Comparison of ENCODE assay signal across 25 mouse cellular contexts in the genomic region with DNA sequence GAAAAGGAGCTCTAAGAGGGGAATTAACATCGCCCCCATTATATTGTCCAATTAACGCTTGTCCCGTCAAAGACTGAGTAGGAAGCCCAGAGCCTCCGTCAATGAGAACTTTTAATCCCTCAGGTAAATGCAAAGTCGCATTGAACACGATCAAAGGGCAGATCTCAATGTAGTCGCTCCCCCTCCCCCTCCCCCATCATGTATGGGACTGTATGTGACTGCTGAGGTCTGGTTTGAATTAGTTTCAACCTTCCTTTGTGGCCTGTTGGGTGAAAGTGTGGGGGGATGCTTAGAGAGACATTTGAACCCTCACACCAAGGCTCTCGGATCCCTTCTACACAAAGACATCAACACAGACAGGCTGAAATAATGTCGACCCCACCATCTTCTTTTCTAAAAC.
A peak's percentile ranks its signal among the peaks of the same experiment; 100 is the strongest.
DNase-seq lines count a peak whose midpoint lies in the region; ATAC-seq and TF ChIP-seq lines count a peak whose summit lies in the region.
"Had no signal": no experiment of that assay in that cellular context is flagged by ENCODE, and none has a peak within 500 bp of the region (broad histone marks: within the 10 kb centered on the region; RNA-seq: fewer than 3 reads in every experiment).

No protein-coding gene starts in this region.

- TF ChIP-seq CTCF in forebrain, postnatal 0 days (IDR thresholded peaks at IDR 0.05; ENCODE audit: low read depth): no peak

- 6% methylated on average over 9 of the region's 9 CpGs for WGBS in forebrain, embryonic 10.5 days
- WGBS in forebrain, postnatal 0 days: 11% methylated on average over 9 of the region's 9 CpGs
- WGBS in midbrain, embryonic 12.5 days: 6% methylated on average over 9 of the region's 9 CpGs
- WGBS in midbrain, embryonic 16.5 days: 13% methylated on average over 9 of the region's 9 CpGs
- 3% methylated on average over 9 of the region's 9 CpGs for WGBS in forebrain, embryonic 14.5 days
- 64% methylated on average over 9 of the region's 9 CpGs for WGBS in heart, embryonic 12.5 days

- no peaks in the 10 kb centered on the region for H3K9me3 ChIP-seq in forebrain, embryonic 10.5 days
- H3K9me3 ChIP-seq in forebrain, postnatal 0 days (ENCODE audit: low read length): no peaks in the 10 kb centered on the region
- H3K9me3 ChIP-seq in midbrain, embryonic 12.5 days: no peaks in the 10 kb centered on the region
- H3K9me3 ChIP-seq in midbrain, embryonic 16.5 days (replicated peaks; ENCODE audit: control insufficient read depth, low read length, poor library complexity, severe bottlenecking): no peaks in the 10 kb centered on the region
- no peaks in the 10 kb centered on the region for H3K9me3 ChIP-seq in forebrain, embryonic 14.5 days (replicated peaks; ENCODE audit: control insufficient read depth, low read length)
- H3K9me3 ChIP-seq in heart, embryonic 12.5 days (replicated peaks): no peaks in the 10 kb centered on the region
- H3K9me3 ChIP-seq: heart, embryonic 15.5 days; hindbrain, embryonic 15.5 days; intestine, embryonic 15.5 days; limb, embryonic 13.5 days; liver, embryonic 12.5 days had no signal

- H3K27ac ChIP-seq in forebrain, embryonic 10.5 days: peak overlapping the region; percentile 81
- no peak overlapping the region for H3K27ac ChIP-seq in forebrain, postnatal 0 days (ENCODE audit: low read depth, low read length)
- H3K27ac ChIP-seq in midbrain, embryonic 12.5 days (replicated peaks): no peak overlapping the region
- no peak overlapping the region for H3K27ac ChIP-seq in midbrain, embryonic 16.5 days (ENCODE audit: low read length)
- H3K27ac ChIP-seq in forebrain, embryonic 14.5 days (ENCODE audit: low read depth, low read length): no peak overlapping the region
- H3K27ac ChIP-seq in heart, embryonic 12.5 days (ENCODE audit: poor library complexity, severe bottlenecking): no peak overlapping the region
- H3K27ac ChIP-seq: heart, embryonic 15.5 days; hindbrain, embryonic 15.5 days; intestine, embryonic 15.5 days; limb, embryonic 13.5 days; liver, embryonic 12.5 days; stomach, postnatal 0 days had no signal

- H3K36me3 ChIP-seq in forebrain, embryonic 10.5 days (replicated peaks): no peaks in the 10 kb centered on the region
- no peaks in the 10 kb centered on the region for H3K36me3 ChIP-seq in forebrain, postnatal 0 days (ENCODE audit: insufficient read depth)
- no peaks in the 10 kb centered on the region for H3K36me3 ChIP-seq in midbrain, embryonic 12.5 days
- H3K36me3 ChIP-seq in midbrain, embryonic 16.5 days (ENCODE audit: control insufficient read depth, insufficient read depth, low read length): no peaks in the 10 kb centered on the region
- H3K36me3 ChIP-seq in forebrain, embryonic 14.5 days (ENCODE audit: control insufficient read depth, insufficient read depth, low read length): no peaks in the 10 kb centered on the region
- H3K36me3 ChIP-seq in heart, embryonic 12.5 days: no peaks in the 10 kb centered on the region
- H3K36me3 ChIP-seq: heart, embryonic 15.5 days; hindbrain, embryonic 15.5 days; intestine, embryonic 15.5 days; limb, embryonic 13.5 days; liver, embryonic 12.5 days had no signal

- H3K4me1 ChIP-seq in forebrain, embryonic 10.5 days: peaks cover 41% of the 10 kb centered on the region
- no peaks in the 10 kb centered on the region for H3K4me1 ChIP-seq in forebrain, postnatal 0 days (ENCODE audit: insufficient read depth)
- peaks cover 10% of the 10 kb centered on the region for H3K4me1 ChIP-seq in midbrain, embryonic 12.5 days
- no peaks in the 10 kb centered on the region for H3K4me1 ChIP-seq in midbrain, embryonic 16.5 days (ENCODE audit: control insufficient read depth, insufficient read depth, low read length)
- H3K4me1 ChIP-seq in forebrain, embryonic 14.5 days (ENCODE audit: control insufficient read depth, insufficient read depth, low read length): peaks cover 3% of the 10 kb centered on the region; the same call in 1 of the 2 replicates
- H3K4me1 ChIP-seq in heart, embryonic 12.5 days (replicated peaks): no peaks in the 10 kb centered on the region
- H3K4me1 ChIP-seq: heart, embryonic 15.5 days; hindbrain, embryonic 15.5 days; intestine, embryonic 15.5 days; liver, embryonic 12.5 days had no signal

- H3K4me2 ChIP-seq in forebrain, postnatal 0 days (ENCODE audit: low read depth): no peak overlapping the region
- H3K4me2 ChIP-seq in midbrain, embryonic 12.5 days (replicated peaks): no peak overlapping the region
- no peak overlapping the region for H3K4me2 ChIP-seq in midbrain, embryonic 16.5 days (ENCODE audit: low read length)
- no peak overlapping the region for H3K4me2 ChIP-seq in forebrain, embryonic 14.5 days (ENCODE audit: low read length)
- no peak overlapping the region for H3K4me2 ChIP-seq in heart, embryonic 12.5 days
- H3K4me2 ChIP-seq: heart, embryonic 15.5 days; hindbrain, embryonic 15.5 days; intestine, embryonic 15.5 days; limb, embryonic 13.5 days; liver, embryonic 12.5 days had no signal

- DNase-seq in forebrain, embryonic 10.5 days (ENCODE audit: extremely low spot score, low spot score): peak; percentile 78
- DNase-seq in forebrain, postnatal 0 days: no peak
- peak; percentile 44 for DNase-seq in forebrain, embryonic 14.5 days (ENCODE audit: low spot score)
- DNase-seq in left cerebral cortex, adult 18-20 months (ENCODE audit: low spot score in 2 of 2): no peak
- DNase-seq in cerebellum, postnatal 36 days: no peak
- DNase-seq: adrenal gland, postnatal 10 days; cerebellum, adult 9-11 months; heart, postnatal 36 days; kidney, adult 8-10 months; kidney, postnatal 10 days; lung, adult 18-20 months; lung, postnatal 10 days; right cerebral cortex, postnatal 14 days; thymus, adult 2 months; thymus, postnatal 4 days had no signal

- H3K9ac ChIP-seq in forebrain, postnatal 0 days: no peak overlapping the region
- no peak overlapping the region for H3K9ac ChIP-seq in midbrain, embryonic 12.5 days (replicated peaks)
- H3K9ac ChIP-seq in midbrain, embryonic 16.5 days (ENCODE audit: low read depth, low read length): no peak overlapping the region
- no peak overlapping the region for H3K9ac ChIP-seq in forebrain, embryonic 14.5 days (ENCODE audit: low read length)
- H3K9ac ChIP-seq in heart, embryonic 12.5 days: no peak overlapping the region
- H3K9ac ChIP-seq: heart, embryonic 15.5 days; hindbrain, embryonic 15.5 days; intestine, embryonic 15.5 days; limb, embryonic 13.5 days; liver, embryonic 12.5 days had no signal

- H3K27me3 ChIP-seq in forebrain, embryonic 10.5 days (ENCODE audit: poor library complexity, severe bottlenecking): 0 out of 2 replicates have a peak, but pooled peaks cover 3% of the 10 kb centered on the region
- H3K27me3 ChIP-seq in forebrain, postnatal 0 days (ENCODE audit: insufficient read depth, low read length): no peaks in the 10 kb centered on the region
- no peaks in the 10 kb centered on the region; the same call in 1 of the 2 replicates for H3K27me3 ChIP-seq in midbrain, embryonic 12.5 days
- H3K27me3 ChIP-seq in midbrain, embryonic 16.5 days (ENCODE audit: control insufficient read depth, insufficient read depth, low read depth, low read length): no peaks in the 10 kb centered on the region
- no peaks in the 10 kb centered on the region for H3K27me3 ChIP-seq in forebrain, embryonic 14.5 days (replicated peaks; ENCODE audit: control insufficient read depth, insufficient read depth, low read length)
- no peaks in the 10 kb centered on the region for H3K27me3 ChIP-seq in heart, embryonic 12.5 days (replicated peaks)
- H3K27me3 ChIP-seq: heart, embryonic 15.5 days; hindbrain, embryonic 15.5 days; intestine, embryonic 15.5 days; limb, embryonic 13.5 days; liver, embryonic 12.5 days had no signal

- H3K4me3 ChIP-seq in forebrain, embryonic 10.5 days: 0 out of 2 replicates have a peak overlapping the region, but pooled peaks have one; percentile 0
- H3K4me3 ChIP-seq in forebrain, postnatal 0 days (ENCODE audit: low read depth, low read length): no peak overlapping the region
- no peak overlapping the region for H3K4me3 ChIP-seq in midbrain, embryonic 12.5 days
- no peak overlapping the region for H3K4me3 ChIP-seq in midbrain, embryonic 16.5 days (ENCODE audit: low read depth, low read length)
- no peak overlapping the region for H3K4me3 ChIP-seq in forebrain, embryonic 14.5 days (ENCODE audit: low read depth, low read length)
- no peak overlapping the region for H3K4me3 ChIP-seq in heart, embryonic 12.5 days
- H3K4me3 ChIP-seq: heart, embryonic 15.5 days; hindbrain, embryonic 15.5 days; intestine, embryonic 15.5 days; limb, embryonic 13.5 days; liver, embryonic 12.5 days had no signal

- no peak for ATAC-seq in forebrain, postnatal 0 days
- ATAC-seq in midbrain, embryonic 12.5 days (ENCODE audit: low FRiP score, low read depth): peak; percentile 56; the same call in 1 of the 2 replicates
- ATAC-seq in midbrain, embryonic 16.5 days: no peak
- ATAC-seq in forebrain, embryonic 14.5 days: peak; percentile 34; the same call in 1 of the 2 replicates
- ATAC-seq in heart, embryonic 12.5 days (ENCODE audit: insufficient number of reproducible peaks, low FRiP score): no peak
- ATAC-seq: activated CD4-positive, CD25-positive, alpha-beta regulatory T cell, adult 4 months; intestine, embryonic 15.5 days; liver, embryonic 12.5 days had no signal

Comparison
In these comparisons a context has a peak if more than half of its experiments do, and no peak if none do; other contexts are left out.
1. DNase-seq: peak in forebrain, embryonic 10.5 days (single experiment) and forebrain, embryonic 14.5 days (single experiment); none in forebrain, postnatal 0 days (single experiment), left cerebral cortex, adult 18-20 months (0 of 2) and cerebellum, postnatal 36 days (0 of 2).
2. ATAC-seq: peak in midbrain, embryonic 12.5 days (single experiment) and forebrain, embryonic 14.5 days (single experiment); none in forebrain, postnatal 0 days (single experiment), midbrain, embryonic 16.5 days (single experiment) and heart, embryonic 12.5 days (single experiment).